Mouse (Mus musculus): ENCODE measurements at regions not wholly inside any gene's neighbourhood (a gene's known extent, or its start where the extent isn't known, plus 50 kb on each side); places are given as distances from the start of the nearest gene placed in this dataset.

DNA sequence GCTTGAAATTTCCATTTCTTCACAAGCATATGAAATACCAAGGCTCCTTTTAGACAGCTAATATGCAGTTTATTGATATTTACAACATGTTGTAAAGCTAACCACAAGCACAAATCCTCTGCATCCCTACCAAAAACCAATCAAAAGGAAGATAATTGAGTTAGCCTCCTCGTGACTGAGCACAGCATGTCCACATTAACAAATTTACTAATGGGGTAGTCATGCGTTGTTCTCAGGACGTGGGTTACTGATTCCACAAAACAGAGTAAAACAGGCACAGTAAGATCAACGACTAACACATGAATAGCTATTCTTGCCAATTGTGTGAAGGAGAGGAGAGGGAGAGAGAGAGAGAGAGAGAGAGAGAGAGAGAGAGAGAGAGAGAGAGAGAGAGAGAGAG is 169.3 kb upstream of the Lyplal1 start:
- DNase-seq = no peak

DNA sequence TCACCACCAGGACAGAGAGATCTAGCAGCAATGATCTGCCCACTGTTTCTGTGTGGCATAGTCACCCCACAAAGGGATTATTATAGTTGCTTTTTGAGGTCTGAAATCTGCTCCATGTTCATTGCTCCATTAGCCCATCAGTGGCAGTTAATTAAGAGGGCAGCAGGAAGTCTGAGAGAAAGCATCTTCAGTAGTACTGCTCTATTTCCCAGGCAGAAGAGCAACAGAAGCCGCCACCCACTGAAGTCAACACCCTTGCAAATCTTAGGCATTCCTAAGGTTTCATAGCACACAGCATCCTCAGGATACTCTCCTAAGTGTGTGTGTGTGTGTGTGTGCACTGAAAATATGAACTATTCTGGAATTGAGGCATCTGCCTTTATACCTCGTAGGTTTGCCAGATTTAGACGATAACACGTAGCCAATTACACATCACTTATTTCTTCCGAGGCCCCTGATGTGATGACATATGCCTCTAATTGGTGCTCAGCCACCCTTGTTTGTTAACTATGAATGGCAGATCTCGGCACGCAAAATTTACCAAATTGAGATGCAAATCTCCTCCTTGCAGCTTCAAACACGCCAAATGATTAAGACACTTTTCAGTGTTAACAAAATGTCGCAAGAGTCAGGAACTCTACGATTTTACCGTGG is 161.0 kb upstream of the Lyplal1 start:
- no peak for DNase-seq

DNA sequence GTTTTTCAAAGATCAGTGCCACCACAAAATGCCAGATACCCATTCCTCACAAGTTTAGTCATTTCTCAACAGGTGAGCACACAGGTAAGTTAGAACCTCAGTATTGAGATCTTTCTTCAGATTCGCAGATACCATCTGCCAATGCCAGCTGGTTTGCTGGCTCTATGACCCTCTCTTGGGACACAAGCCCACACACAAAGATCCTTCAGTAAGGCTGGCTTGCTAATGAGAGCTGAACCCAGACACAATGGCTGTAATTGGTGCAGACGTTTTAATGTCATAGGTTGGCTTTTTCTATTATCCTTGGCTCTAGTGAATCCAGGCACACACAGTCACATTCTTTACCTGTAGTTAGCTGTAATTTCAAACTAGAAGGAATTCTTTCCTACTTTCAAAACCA is 154.3 kb upstream of the Lyplal1 start:
- no peak for DNase-seq

DNA sequence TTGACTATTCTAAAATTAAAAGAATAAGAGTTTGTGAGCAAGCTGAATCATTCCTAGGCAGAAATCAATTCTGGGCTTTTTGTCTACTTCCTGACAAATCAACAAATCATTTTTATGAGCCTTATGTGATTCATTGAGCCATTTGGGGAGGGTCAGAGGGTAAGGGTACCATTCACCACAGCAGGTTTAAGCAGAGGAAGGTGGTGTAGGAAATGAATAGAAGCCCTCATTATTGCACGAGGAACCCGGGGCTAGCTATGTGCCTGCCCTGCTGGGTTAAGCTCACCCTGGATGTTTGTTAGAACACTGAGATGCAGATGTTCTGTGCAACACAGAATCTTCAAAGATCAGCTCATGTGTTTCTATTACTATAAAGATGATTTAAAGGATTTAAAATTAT is 150.2 kb upstream of the Lyplal1 start:
- DNase-seq = no peak

DNA sequence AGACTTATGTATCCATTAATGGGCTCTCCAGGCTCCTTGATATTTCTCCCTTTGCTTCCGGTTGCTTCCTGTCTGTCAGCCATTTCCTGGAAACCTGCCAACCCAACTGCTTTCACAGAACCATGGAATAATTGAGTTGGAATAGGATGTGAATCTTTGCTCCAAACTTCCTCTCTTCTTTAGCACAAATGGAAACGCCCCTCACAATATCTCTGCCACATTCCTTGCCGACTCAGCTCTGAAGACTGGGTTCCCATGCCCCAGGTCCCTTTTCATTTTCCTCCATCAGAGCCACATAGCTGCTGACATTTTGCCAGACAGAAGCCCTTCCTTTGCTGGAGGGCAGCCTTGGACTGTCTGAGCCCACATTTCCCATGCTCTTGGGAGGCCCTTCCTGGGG is 147.5 kb upstream of the Lyplal1 start:
- no peak for DNase-seq

DNA sequence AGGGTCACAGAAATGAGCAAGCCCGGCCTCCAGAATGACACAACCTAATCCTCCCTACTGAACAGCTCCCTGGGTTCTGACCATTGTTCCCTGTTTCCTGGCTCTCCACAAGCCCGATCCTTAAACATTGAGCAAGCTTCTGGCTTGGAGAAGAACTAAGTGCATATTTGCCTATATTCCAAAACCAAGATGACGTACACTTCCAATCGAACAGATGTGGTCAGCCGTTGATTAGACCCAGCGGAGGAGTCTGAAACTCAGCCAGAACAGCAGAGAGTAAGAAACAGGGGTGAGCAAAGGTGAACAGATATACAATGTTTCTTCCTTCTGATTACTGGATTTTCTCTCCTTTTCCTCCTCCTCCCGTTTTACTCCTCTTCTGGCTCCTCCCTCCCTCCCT is 146.8 kb upstream of the Lyplal1 start:
- no peak for DNase-seq

DNA sequence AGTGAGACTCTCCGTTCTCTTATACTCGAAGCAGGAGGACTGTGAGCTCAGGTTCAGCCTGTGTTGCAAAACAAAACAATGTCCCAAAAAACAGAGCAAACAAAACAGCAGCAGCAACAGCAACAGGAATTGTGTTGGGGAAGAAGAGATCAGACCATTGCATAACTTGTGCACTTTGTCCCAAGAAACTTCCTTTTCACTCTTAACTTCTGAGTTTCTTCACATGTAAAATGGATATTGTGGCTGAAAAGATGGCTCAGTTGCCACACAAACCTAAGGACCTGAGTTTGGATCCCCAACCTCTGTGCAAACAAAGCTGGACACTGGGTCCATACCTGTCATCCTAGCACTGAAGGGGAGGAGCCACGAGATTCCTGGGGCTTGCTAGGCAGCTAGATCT is 146.1 kb upstream of the Lyplal1 start:
- no peak for DNase-seq

DNA sequence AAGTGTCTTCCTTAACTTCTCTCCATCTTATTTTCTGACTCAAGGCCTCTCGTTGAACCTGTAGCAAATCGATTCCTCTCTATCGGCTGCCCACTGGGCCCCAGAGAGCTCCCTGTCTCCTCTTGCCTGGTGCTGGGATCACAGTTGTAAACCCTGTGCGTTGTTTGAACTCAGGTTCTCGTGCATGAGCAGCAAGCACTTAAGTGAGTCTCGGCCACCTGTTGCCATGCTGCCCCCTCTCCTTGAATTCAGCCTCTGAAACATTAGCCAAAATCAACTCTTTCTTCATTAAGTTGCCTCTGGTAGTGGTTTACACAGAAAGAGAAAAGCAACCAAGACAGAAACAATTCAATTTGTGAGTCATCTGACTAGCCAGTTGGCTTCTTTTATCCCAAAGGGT is 144.9 kb upstream of the Lyplal1 start:
- no peak for DNase-seq

DNA sequence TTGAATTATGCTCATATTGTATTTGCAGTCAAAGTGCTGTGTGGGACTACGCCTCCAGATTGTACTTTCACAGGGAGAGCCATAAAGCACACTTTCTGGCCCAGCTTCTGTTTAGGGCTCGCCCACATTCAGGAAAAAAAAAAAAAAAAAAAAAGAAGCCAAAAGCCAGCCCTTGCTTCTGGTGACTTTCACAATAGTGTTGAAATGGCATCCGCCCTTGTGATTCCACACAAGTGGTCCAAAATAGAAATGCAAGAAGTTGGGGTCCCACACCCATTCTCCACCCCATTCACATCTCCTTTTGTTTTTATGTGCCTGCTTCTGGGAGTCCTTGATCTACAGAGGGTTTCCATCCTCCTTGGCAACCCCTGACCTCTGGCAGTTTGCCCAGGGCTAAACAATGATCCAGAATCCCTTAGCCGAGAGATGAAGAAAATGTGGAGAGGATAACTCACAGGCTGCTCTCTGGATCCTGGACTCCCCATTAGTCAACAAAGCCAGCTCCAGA is 144.3 kb upstream of the Lyplal1 start:
- no peak for DNase-seq

DNA sequence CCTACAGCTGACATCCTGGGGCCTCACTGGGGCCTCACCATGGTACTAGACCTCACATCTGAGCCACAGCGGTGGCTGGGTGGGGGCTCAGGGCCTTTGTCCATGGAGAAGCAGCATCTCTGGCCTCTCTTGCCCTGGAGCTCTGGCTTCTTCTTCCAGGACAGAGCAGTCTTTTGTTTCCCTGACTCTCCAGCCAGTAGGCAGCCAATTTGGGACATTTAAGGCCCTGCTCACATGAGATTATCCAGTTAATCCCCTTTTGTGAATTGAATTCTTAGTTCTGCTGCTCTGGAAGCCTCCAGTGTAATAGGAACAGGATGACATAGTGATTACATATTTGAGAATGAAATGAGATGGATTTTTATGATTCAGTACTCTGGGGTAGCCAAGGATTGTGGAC is 140.5 kb upstream of the Lyplal1 start:
- no peak for DNase-seq

DNA sequence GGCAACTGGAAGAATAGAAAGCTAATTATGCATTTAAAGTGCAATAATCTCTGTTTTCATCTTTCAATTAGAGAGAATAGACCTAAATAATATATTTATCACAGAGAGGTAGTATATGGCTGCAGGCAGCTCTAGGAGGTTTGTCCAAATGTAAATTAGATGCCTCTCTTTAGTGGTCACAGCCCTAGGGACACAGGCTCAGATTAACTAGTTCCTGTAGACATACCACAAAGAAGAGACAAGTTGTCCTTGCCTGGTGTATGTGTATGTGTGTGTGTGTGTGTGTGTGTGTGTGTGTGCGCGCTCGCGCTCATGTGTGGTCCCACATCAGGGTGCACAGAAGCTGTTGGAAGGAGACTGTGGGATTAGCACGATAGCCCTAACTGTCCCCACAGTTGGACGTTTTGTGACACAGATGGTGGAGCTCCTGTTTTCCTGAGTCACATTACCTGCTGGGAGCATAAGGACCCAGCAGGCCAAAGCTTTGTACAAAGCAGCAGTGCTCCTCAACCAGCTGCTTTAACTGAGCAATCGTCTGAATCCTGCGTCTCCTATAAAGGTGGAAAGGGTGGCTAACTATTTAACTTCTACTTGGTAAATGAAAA is 138.5 kb upstream of the Lyplal1 start:
- no peak for DNase-seq

DNA sequence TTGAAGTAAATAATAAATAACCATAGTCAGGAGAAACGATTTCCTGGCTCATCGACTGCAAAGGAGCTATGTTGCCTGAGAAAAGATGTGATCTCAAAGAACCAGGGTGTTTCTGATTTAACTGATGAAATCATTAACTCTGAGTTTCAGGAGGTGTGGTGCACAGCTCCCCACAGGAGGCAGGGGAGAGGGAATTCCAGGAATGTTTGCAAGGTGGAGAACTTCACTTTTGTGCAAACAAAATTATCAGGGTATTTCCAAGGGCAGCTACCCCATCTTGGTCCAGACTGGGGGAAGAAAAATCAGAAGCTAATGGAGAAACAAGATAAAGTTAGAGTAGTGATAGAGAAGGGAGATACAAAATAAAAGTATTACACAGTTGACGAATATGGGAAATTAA is 137.4 kb upstream of the Lyplal1 start:
- no peak for DNase-seq

DNA sequence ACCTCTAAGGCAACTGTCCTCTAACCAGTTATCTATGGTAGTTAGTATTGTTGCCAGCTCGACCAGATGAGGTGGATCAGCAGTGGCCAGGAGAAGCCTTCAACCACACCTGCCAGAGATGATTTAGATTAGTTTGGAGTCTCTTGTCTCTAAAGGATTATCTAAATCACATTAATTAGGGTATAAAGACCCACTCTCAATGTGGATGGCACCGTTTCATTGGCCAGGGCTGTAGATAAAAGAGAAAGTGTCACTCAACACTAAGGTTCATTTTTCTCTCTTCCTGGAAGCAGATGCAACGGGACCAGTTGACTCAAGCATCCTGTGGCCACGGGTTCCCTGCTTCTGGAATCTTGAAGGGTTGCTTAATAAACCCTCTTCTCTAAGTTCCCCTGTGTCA is 135.4 kb upstream of the Lyplal1 start:
- no peak for DNase-seq

DNA sequence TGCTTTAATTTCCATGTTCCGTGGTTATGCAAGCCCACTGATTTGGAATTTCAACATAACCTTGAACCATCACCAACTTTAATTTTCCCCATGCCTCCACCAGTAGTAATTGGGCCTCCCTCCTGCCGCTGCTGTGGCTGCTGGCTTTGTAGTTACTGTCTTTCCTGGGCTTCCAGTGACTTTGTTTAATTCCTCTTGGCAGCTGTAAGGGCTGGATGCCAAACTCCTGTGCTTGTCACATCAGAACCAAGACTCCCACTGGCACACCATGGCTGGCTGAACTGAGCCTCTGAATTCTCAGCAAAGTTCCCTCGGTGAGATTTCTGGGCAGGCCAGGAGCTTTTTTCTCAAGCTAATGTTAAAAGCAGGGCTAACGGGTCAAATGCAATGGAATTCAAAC is 133.2 kb upstream of the Lyplal1 start:
- no peak for DNase-seq

DNA sequence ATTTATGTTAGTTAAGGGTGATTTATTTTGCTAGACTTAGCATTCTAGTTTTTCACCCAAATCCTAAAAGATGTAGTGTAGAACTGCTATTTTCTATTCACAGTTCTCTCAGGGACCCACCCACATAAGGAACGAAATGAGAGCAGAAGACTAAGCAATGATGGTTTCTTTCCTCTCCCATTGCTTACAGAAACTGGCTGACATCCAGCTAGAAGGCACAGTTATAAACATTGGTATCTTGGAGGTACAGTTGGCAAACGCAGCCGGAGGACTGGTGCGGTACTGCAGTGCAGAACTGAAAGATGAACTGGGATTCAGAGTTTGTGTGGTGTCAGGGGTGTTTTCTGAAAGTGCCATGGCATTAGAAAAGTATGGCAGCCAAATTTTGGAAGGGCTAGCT is 132.1 kb upstream of the Lyplal1 start:
- DNase-seq = peak; percentile 21

DNA sequence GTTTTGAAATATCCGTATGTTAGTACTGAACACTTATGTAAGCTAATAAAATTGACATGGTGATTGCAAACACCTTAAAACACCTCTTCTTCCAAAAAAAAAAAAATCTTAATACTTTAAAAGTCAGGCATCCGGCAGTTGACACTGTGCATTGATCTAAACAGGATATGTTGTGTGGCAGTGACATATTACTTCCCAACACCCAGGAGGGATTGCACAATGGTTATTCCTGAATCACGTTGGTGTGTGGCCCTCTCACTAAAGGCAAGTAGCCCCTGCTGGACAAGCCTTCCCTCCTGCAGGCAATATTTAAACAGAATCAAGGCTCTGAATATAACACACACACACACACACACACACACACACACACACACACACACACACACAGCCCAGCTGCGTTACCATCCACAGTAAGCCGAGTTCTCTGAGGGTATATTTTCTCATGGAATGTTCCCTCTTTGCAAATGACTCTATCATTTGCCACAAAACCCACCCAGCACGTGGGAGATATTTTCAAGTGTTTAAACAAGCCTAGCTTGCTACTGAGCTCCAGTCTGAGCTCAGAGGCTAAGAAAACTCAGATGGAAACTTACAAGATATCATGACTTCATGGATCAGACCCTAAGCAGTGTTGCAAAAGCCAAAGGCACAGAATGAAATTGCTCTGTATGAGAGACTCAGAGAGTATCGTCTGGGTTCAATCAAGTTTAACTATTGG is 128.8 kb upstream of the Lyplal1 start:
- DNase-seq = no peak

DNA sequence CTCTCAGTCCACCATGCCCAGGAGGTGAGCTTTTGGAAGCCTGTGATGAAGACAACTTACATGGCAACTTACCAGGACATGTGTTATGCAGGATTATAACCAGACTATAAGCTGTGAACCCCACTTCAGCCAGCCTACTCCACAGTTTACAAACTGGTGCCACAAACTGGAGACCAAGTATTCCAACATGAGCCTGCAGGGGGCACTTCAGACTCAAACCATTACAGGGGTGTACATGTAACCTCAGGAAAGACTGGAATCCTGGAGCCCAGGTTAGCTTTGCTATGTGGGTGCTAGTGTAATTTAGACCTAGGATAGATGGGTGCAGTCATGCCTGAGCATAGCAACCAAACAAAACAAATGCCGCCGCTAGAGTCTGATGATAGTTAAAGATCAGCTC is 124.0 kb upstream of the Lyplal1 start:
- DNase-seq = no peak

DNA sequence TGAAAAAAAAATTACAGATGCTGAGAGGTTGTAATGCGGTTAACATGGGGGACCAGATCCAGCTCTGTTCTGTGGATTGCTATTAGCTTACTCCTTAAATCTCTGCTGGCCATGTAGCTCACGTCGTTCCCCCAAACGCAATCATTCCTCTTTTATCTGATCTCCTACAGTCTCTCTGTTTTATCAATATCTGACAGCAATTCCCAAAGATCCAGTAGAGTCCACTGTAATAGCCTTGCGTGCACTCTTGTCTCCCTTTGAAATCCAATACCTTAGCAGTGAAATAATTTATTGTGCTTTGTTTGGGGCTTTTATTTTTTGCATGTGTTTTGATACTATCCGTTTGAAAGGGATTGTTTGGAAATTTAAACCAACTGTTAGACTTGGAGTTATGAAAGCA is 120.4 kb upstream of the Lyplal1 start:
- DNase-seq = no peak

DNA sequence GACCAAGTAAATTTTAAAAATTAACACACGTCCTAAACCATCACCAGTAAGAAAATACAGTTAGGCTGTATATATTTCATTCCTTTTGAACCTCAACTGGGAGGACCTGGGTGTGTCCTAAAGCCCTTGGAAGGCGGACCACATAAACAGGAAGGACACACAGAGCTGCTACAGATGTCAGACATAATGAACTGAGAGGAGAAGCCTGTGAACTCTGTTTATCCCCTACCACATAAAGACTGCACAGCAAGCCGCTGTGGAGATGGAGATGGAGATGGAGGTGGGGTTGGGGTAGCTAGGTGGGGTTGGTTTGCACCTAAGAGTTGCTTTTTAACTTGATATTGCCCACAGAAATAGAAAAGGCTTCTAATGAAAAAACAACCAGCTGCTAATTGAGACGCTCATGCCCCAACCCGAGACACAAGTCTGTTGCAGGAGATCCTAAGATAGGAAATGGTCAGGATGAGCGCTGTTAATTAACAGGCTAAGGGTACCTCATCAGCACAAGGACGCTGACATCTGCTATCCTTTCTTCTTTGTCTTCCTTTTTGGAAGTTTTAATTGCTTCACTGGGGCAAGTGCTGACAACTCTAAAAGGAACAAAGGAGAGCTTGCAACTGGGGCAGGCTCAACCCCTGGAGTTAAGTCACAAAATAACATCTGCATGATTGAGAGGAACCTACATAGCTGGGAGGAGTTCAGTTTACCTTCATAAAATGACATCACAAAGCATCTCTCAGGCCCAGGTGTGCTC is 119.3 kb upstream of the Lyplal1 start:
- no peak for DNase-seq

DNA sequence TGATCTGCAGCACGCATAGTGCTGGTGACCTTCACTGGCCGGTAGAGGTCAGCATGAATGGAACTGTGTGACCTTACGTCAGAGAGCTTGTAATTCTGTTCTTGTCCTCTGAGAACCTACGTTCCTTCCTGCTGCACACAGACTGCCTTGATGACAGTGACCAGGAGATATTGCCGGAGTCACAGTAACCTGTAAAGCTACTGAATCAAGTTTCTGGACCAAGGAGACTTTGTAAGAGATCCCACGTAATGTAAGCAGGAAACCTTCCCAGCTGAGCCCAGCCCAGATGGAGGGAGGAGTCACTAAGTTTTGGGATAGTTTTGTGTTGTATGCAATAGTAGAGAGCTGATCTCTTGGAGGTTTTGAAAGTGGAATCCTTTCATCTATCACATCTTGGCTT is 117.4 kb upstream of the Lyplal1 start:
- DNase-seq = no peak

DNA sequence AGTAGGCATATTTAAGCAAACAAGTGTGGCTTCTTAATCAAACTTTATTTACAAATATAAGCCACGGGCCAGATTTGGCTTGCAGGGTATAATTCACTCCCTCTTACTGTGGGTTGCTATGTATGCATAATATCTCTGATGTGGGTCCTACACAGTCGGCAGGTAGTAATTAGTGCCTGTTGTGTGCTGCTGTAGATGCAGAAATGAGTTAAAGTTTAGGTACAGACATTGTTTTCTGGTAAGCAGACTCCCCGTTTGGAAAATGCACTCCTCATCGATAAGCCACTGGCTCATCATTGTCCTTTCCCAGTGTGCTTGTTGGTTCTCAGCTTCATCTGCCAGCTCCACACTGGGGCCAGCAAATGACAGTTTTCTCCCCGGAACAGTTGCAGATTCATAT is 113.4 kb upstream of the Lyplal1 start:
- no peak for DNase-seq

DNA sequence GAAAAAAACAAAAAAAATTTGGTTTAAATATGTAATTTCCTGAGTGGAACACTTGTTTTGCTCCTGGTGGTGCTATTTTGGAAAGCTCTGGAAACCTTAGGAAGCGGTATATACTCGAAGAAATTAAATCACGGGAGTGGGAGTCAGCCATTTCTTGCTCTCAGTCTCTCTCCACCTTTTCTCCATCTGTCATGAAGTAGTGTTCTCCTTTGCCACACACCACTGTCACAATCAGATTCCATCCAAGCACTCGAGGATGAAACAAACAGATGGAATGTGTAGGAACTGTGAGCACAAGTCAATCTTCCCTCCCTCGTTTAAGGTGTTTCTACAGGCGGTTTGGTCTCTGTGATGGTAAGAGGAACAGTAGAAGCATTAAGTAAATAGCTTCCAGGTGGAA is 112.7 kb upstream of the Lyplal1 start:
- no peak for DNase-seq

DNA sequence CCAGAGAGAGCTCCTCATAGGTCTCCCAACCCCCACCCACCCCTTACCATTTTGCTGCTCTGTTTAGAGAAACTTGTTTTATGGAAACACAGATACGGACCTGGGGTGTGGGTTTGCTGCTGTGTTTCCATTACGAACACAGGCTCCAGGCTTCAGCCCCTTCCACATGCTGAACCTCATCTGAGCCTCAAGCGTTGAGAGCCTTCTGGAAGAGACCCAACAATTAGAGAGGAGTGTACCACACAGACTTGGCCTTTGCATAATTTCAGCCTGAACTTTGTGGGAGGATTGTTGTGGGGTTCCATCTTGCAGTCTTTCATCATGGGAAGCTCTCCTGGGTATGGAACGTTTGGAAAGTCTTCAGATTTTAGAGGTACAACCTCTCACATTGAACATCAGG is 111.3 kb upstream of the Lyplal1 start:
- no peak for DNase-seq

DNA sequence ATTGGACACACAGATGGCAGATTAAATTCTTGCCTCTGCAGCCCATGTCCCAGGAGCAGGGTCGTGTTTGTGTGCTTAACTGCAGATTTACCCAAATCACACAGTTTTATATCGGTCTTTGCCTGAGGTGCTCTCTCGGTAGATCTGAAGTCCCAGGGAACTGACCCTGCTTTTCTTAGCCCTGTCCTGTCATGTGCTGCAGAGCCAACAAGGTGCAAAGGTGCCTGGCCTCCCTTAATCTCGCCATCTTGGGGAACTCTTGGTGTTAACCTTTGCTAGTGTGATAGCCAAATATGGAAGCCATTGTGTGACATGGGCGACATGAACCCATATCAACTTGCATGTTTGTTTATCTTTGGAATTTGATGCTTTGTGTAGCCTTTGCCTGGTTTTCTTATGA is 107.1 kb upstream of the Lyplal1 start:
- no peak for DNase-seq
